Mouse (Mus musculus): ENCODE results near the gene Fgd6. TPM values are rescaled to one million over a fixed set of nuclear protein-coding genes. Genes with fewer than 3 reads are reported as not detected.
A peak's percentile ranks its signal among the peaks of the same experiment; 100 is the strongest.

Gene Fgd6
- total RNA-seq, 2 experiments from 2014 or later, result 9.9 to 12.3 TPM

GRCm38 (mm10) chr10:94107168-94107567, 71.4 kb downstream of the Fgd6 start:
- no peak for TF ChIP-seq CTCF (IDR thresholded peaks at IDR 0.05)
- intact Hi-C loops (cut with DNase I), result no loop called here
- Histone ChIP-seq H3K4me3 (no peak overlapping the region), H3K27ac (no peak overlapping the region)
- no peak for DNase-seq (ENCODE audit: extremely low spot score in 1 of 2, low spot score in 2 of 2)

DNA sequence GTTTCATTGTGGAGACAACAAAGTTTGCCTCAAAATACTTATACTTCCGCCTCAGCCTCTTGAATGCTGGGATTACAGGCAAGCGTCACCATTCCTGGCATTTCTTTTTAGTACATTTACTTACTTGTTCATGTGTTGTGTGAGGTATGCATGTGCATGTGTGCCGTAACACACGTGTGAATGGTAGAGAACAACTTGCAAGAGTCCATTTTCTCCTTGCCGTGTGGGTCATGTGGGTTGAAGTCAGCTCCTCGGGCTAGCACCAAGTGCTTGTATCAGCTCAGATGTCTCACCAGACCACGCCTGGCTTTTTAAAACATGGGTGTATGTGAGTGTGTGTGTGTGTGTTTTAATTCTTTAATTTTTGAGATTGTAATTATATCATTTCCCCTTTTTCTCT, 71.8 kb downstream of the Fgd6 start:
- H3K27ac ChIP-seq, result no peak overlapping the region
- no peak overlapping the region for H3K4me3 ChIP-seq
- DNase-seq (ENCODE audit: extremely low spot score in 1 of 2, low spot score in 2 of 2), result no peak
- no peak for TF ChIP-seq CTCF (IDR thresholded peaks at IDR 0.05)
- intact Hi-C loops (cut with DNase I), result no loop called here

- Histone ChIP-seq H3K4me3 (no peak overlapping the region), H3K27ac (no peak overlapping the region)
- intact Hi-C loops (cut with DNase I), result no loop called here
- no peak for DNase-seq (ENCODE audit: extremely low spot score in 1 of 2, low spot score in 2 of 2)
- no peak for TF ChIP-seq CTCF (IDR thresholded peaks at IDR 0.05)
Observed at GRCm38 (mm10) chr10:94108791-94109190, 73.0 kb downstream of the Fgd6 start.

DNA sequence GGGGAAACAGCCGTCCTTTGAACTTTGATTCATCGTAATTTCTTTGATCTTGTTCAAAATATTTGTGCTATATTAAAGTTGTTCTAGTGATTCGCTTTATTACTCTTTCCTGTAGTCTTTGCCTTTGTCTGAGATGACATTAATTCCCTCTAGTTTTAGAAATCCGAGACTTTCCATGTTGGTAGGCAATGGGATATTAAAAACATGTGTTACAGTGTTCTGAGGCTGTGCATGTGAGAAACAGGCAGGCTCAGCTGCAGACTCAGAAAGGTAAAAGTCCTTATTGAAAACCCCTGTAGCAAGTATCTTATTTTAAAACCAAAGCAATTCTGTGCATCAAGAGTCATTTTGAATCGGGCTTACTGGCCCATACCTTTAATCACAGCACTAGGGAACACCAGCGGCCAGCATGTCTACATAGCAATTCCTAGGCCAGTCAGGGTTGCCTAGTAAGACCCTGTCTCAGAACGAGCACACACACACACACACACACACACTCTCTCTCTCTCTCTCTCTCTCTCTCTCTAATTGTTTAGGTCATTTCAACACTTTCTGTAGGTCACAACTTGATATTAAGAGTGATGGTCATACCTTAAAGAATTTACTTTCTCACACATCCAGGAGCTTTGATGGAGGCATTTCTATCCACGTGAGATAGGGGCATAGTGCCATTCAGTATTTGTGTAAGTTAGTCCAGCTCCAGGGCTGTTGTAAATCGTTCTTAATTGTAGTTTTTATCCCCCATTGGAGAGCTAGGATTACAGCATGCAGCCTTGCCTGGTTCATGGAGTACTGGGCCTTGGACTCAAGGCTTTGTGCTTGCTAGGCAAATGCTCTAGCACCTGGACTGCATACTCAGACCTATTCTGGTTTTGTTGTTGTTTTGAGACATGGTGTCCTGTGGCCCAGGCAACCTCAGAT, 75.3 kb downstream of the Fgd6 start:
- intact Hi-C loops (cut with DNase I), result loop anchor here (10.0 kb wide), 2 partner anchors 166 to 516 kb away; no protein-coding TSS in a partner anchor
- Histone ChIP-seq H3K27ac (no peak overlapping the region), H3K4me3 (no peak overlapping the region)
- TF ChIP-seq CTCF (IDR thresholded peaks at IDR 0.05), result no peak
- no peak for DNase-seq (ENCODE audit: extremely low spot score in 1 of 2, low spot score in 2 of 2)

GRCm38 (mm10) chr10:94112207-94112606, 76.4 kb downstream of the Fgd6 start:
- TF ChIP-seq CTCF (IDR thresholded peaks at IDR 0.05), result no peak
- Histone ChIP-seq H3K4me3 (no peak overlapping the region), H3K27ac (no peak overlapping the region)
- no peak for DNase-seq (ENCODE audit: extremely low spot score in 1 of 2, low spot score in 2 of 2)
- intact Hi-C loops (cut with DNase I), result loop anchor here (10.0 kb wide), 2 partner anchors 167 to 517 kb away; no protein-coding TSS in a partner anchor

DNA sequence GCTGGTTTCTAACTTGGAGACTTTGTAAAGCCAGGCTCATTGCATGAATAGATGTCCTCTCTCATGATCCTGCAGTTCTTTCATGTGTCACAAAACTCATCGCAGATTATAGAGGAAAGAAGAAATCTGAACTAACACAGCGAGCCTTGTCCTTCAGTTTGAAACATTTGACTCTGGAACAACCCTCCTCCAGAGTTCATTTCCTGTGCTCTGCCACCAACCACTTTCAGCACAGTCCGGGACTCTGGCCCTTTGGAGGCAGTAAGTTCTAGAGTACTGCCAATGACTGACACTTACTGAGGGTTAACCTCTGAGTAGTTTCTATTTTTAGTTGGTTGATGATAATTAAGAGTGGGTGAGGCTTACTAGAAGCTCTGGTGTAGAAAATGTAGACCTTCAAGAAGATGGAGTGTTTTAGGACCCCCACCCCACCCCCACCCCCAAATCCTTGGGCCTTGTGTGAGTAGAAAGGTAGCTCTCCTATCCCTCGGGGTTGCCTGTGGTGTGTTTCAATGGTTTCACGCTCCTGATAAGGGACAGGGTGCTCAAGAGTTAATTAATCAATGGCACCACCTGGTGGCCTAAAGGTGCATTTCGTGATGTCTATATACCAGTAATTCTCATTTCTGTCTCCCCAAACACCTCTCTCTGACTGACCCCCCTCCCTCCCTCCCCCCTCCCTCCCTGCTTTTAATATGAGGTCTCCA, 80.2 kb downstream of the Fgd6 start:
- peak; percentile 72 to 73 for DNase-seq (ENCODE audit: extremely low spot score in 1 of 2, low spot score in 2 of 2)
- TF ChIP-seq CTCF (IDR thresholded peaks at IDR 0.05), result peak; percentile 65
- Histone ChIP-seq H3K4me3 (no peak overlapping the region), H3K27ac (no peak overlapping the region)
- intact Hi-C loops (cut with DNase I), result loop anchor here (1.0 to 10.0 kb wide), 5 partner anchors 80 to 521 kb away; partner anchors contain the start of gene Fgd6

- TF ChIP-seq CTCF (IDR thresholded peaks at IDR 0.05), result no peak
Observed at GRCm38 (mm10) chr10:94116781-94117340, 81.1 kb downstream of the Fgd6 start.

DNA sequence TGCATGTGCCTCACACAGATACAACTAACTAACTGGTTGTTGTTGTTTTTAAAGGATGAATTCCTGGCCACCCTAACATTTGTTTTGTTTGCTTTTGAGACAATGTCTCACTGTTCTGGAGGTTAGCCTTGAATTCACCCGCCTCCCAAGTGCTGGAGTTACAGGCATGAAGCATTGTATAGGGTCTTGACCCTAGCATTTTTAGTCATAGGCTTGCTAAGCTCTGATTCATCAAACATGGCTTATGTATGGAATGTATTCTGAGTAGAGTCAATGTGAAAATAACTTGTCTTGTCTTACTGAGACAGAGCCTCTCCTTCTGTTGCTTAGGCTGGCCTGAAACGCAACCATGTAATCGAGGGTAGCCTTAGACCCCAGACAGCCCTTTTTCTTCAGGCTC, 82.1 kb downstream of the Fgd6 start:
- DNase-seq (ENCODE audit: extremely low spot score in 1 of 2, low spot score in 2 of 2), result no peak
- intact Hi-C loops (cut with DNase I), result loop anchor here (2.0 to 10.0 kb wide), 4 partner anchors 105 to 523 kb away; no protein-coding TSS in a partner anchor
- no peak overlapping the region for H3K4me3 ChIP-seq
- H3K27ac ChIP-seq, result no peak overlapping the region
- TF ChIP-seq CTCF (IDR thresholded peaks at IDR 0.05), result no peak

More at GRCm38 (mm10) chr10:94116781-94117340, 81.1 kb downstream of the Fgd6 start:
- intact Hi-C loops (cut with DNase I), result loop anchor here (1.0 to 10.0 kb wide), 5 partner anchors 81 to 522 kb away; partner anchors contain the start of gene Fgd6
- Histone ChIP-seq H3K27ac (no peak overlapping the region), H3K4me3 (no peak overlapping the region)
- no peak for DNase-seq (ENCODE audit: extremely low spot score in 1 of 2, low spot score in 2 of 2)

GRCm38 (mm10) chr10:94118993-94119392, 83.2 kb downstream of the Fgd6 start:
- Histone ChIP-seq H3K4me3 (no peak overlapping the region), H3K27ac (no peak overlapping the region)
- TF ChIP-seq CTCF (IDR thresholded peaks at IDR 0.05), result no peak
- DNase-seq (ENCODE audit: extremely low spot score in 1 of 2, low spot score in 2 of 2), result no peak
- intact Hi-C loops (cut with DNase I), result loop anchor here (5.0 to 10.0 kb wide), 3 partner anchors 174 to 524 kb away; no protein-coding TSS in a partner anchor

- no peak for DNase-seq (ENCODE audit: extremely low spot score in 1 of 2, low spot score in 2 of 2)
- intact Hi-C loops (cut with DNase I), result no loop called here
- H3K27ac ChIP-seq, result no peak overlapping the region
- no peak for TF ChIP-seq CTCF (IDR thresholded peaks at IDR 0.05)
- H3K4me3 ChIP-seq, result no peak overlapping the region
Observed at GRCm38 (mm10) chr10:94120676-94121075, 84.9 kb downstream of the Fgd6 start.

GRCm38 (mm10) chr10:94122595-94122994, 86.8 kb downstream of the Fgd6 start:
- intact Hi-C loops (cut with DNase I), result no loop called here
- no peak for TF ChIP-seq CTCF (IDR thresholded peaks at IDR 0.05)
- H3K27ac ChIP-seq, result no peak overlapping the region
- DNase-seq (ENCODE audit: extremely low spot score in 1 of 2, low spot score in 2 of 2), result no peak
- H3K4me3 ChIP-seq, result no peak overlapping the region

All from left cerebral cortex, adult 2 months (tissue).